Mouse (Mus musculus): Measurements from ENCODE around the gene Ntrk3. TPM values are rescaled to one million over a fixed set of nuclear protein-coding genes. Genes with fewer than 3 reads are reported as not detected.

The Ntrk3 gene
- total RNA-seq, 1 experiment from 2014 or later: 0.76 TPM

DNA sequence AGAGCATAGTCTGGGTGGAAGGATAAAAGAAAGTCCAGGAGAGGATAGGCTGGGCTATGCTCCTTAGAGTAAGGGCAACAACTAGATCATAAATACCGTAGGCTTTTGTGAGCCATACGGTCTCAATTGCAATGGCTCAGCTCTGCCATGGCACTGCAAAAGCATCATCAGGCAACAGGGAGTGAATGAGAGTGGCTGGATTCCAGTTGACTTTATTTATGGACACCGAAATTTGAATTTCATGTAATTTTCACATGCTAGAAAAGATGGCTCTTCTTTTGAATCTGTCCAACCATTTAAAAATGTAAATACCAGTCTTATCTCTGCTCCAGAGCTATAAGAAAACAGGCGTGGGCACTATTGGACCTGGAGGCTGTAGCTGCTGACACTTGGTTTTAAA, 419.2 kb downstream of the Ntrk3 start:
- ATAC-seq (replicated peaks; ENCODE audit: insufficient number of reproducible peaks, low FRiP score, low TSS enrichment, poor library complexity, severe bottlenecking): no peak

DNA sequence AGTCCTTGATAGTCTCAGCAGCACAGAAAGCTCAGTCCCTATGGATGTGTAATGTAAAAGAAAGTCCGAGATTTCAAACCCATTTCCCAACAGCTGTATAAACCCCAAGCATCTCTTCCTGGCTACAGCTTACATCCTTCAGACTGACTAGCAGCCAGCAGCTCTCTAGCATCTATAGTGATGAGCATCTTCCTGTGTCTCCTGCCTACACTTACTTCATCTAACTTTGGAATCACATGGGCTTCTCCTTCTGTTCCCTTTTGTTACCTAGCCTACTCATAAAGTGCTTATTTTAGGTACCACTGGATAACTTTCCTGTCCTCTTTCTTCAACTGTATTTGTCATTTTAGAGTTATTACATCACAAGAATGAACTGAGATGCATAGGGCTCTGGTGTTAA, 432.0 kb downstream of the Ntrk3 start:
- no peak for ATAC-seq (replicated peaks; ENCODE audit: insufficient number of reproducible peaks, low FRiP score, low TSS enrichment, poor library complexity, severe bottlenecking)

DNA sequence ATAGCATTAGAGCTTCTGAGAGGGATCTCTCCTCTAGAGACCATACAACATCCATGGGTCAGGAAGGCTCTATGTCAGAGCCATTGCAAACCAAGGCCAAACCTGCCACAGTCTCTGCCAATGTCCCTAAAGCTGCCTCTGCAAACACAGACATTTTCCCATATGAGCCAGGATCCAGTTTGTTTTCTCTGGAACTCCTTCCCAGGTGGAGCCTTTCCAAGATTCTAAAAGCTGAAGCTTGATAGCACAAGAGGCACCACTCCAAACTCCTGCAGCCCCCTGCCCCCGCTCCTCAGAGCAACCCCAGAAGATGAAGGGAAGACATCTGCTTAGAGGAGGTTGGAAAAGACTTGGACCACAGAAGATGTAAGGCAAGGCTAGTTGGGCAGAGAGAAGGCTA, 432.8 kb downstream of the Ntrk3 start:
- no peak for ATAC-seq (replicated peaks; ENCODE audit: insufficient number of reproducible peaks, low FRiP score, low TSS enrichment, poor library complexity, severe bottlenecking)

DNA sequence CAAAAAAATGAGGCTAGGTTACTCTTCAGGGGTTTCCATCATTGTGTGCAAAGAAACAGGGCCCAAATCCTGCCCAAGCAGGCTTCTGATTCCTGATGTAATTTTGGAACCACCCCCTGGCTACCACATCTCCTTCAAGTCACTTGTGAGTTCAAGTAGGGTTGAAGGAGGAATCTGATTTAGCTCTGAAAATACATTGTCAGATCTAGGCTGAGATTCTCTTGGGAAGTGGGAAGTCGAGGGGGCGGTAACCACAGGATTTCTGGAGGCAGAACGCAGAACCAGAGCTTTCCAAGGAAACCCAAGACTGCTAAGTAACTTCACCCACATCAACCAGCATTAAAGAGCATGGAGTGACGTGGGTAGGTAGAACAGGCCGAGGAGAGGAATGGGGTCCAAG, 440.5 kb downstream of the Ntrk3 start:
- ATAC-seq (replicated peaks; ENCODE audit: insufficient number of reproducible peaks, low FRiP score, low TSS enrichment, poor library complexity, severe bottlenecking): no peak

DNA sequence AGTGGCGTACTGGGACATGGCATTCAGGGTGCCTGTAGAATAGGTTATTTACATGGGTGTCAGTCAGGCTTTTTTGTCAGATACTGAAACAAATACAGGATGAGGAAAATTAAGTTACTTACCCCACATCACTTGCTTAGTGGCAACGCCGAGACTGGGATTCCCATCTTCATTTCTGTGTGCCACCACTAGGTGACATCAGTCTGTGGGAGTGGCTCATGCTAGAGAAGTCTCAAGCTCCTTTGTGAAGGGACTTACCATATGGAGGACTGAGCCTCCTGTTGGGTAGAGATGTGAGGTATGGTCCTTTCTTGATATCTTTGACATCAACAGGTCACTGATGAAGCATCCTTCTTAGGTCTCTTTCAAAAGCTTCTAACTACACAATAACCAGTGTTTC, 443.5 kb downstream of the Ntrk3 start:
- ATAC-seq (replicated peaks; ENCODE audit: insufficient number of reproducible peaks, low FRiP score, low TSS enrichment, poor library complexity, severe bottlenecking): no peak

DNA sequence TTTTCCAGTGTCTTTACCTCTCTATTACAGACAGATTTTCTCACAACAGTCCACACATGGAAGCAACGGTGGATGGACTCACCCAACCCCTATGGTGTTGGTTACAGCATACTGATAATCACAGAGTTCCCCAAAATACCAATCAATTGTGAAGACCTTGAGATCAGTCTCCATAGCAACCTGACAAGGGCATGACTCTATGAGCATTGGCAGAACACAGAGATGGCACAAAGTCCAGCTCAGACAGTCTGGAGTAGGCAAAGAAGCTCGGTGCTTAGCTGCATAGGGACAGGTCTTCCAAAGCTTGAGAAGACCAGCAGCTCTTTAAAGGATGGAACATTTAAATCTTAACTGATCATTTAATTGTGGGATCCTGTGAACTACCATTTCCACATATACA, 447.6 kb downstream of the Ntrk3 start:
- no peak for ATAC-seq (replicated peaks; ENCODE audit: insufficient number of reproducible peaks, low FRiP score, low TSS enrichment, poor library complexity, severe bottlenecking)

DNA sequence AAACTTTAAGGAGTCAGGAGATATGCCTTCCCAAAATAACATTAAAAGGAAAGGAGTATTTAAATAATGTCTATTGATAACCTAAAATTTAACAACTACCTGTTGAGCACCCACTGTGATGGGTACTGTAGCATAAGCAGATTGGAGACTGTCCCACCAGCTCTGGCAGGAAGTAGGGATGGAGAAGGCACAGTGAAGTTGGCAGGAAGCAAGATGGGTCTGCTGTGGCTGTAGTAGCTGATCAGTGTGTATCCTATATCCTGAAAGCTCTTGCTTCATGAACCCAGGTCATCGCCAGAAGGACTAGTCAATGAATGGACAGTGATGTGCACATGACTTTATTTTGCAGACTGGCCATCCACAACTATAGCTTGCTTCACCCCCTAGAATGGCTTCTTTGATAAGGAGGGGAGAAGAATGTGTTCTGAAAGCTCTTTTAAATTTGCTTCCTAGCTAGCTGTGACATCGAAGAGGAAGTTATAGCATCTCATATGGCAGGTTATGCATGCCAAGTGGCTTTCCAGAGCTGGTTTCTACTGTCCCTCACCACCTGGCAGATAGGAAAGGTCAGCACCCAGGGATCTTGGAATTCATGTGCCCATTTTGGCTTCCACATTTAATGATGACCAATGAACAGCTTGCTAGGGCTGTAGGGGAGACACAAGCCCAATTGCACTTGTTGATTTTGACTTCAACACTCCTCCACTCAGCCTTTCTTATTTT, 451.1 kb downstream of the Ntrk3 start:
- no peak for ATAC-seq (replicated peaks; ENCODE audit: insufficient number of reproducible peaks, low FRiP score, low TSS enrichment, poor library complexity, severe bottlenecking)

DNA sequence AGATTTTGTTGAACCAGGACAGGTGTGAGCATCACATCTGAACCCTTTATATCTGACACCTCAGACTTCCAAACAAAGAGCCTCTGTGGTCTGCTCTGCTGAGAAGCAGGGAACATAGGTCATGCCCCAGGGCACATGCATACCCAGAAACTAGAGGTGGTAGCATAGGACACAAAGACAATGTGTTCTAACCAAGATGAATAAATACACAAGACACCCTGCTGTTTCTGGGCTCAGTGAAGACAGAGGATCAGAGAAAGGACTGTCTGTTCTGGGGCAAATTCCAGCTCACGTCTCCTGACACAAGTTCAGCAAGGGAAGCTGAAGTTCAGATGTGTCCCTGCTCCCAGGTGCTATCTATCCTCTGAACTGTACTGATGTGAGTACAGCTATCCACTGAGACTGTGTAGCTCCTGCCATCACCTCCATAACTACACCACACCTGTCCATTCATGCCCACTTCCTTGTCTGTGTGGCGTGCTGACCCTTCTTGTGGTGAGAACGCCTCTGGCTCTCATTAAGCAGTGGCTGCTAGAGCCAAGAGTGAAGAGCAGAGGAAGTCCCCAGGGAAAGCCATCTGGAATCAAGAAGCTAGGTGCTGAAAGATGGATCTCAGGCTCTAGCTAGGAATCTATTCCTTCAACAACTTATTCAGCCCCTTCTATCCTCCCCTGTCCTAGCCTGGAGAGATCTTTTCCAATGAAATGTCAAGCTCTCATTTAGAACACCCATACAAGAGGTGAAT, 468.1 kb downstream of the Ntrk3 start:
- no peak for ATAC-seq (replicated peaks; ENCODE audit: insufficient number of reproducible peaks, low FRiP score, low TSS enrichment, poor library complexity, severe bottlenecking)

DNA sequence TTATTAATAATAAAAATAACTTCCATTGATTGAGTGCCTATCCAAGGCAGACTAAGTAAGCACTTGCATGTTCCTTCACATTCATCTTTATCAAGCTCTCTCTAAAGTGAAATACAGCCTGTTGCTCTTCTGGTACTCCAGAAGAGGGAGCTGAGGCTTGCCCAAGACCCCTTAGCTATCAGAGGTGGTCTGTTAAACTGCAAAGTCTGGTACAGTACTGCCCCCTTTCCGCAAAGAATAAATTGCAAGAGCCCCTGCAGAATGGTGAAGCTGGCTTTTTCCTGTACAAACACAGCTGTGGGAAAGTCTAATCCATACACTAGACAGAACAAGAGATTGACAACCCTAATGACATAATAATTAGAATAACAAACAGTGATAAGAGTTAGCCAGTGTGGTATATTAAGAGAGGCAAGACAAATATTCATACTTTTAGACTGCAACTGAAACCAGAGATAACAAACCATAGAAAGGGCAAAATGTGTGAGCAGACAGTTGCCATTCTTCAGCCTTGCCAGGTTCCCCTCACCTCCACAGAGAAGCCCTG, 470.3 kb downstream of the Ntrk3 start:
- ATAC-seq (replicated peaks; ENCODE audit: insufficient number of reproducible peaks, low FRiP score, low TSS enrichment, poor library complexity, severe bottlenecking): no peak

DNA sequence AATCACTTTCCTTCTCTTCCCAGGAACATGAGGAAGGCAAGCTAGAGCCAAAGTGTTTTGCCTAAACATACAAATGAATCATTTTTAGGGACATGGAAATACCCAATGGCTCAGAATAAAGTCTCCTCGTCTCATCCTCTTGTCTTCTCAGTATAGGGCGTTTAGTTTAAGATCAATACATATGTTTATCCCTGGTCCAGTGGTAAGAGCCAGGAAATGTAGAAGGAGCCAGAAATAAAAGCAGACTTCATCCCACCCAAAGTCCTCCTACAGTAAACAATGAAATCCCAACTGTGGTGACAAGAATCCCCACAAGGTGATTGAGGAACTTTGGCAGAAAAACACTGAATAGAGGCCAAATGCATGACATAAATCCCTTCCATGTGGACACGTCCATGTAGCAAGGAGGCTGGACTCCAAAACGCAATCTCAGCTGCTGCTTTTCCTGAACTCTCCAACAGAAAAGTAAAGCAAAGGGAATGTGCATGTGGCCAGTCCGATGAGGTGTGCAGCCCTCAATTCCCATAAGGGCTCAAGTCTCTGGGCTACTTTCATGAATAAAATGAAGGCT, 473.3 kb downstream of the Ntrk3 start:
- no peak for ATAC-seq (replicated peaks; ENCODE audit: insufficient number of reproducible peaks, low FRiP score, low TSS enrichment, poor library complexity, severe bottlenecking)

DNA sequence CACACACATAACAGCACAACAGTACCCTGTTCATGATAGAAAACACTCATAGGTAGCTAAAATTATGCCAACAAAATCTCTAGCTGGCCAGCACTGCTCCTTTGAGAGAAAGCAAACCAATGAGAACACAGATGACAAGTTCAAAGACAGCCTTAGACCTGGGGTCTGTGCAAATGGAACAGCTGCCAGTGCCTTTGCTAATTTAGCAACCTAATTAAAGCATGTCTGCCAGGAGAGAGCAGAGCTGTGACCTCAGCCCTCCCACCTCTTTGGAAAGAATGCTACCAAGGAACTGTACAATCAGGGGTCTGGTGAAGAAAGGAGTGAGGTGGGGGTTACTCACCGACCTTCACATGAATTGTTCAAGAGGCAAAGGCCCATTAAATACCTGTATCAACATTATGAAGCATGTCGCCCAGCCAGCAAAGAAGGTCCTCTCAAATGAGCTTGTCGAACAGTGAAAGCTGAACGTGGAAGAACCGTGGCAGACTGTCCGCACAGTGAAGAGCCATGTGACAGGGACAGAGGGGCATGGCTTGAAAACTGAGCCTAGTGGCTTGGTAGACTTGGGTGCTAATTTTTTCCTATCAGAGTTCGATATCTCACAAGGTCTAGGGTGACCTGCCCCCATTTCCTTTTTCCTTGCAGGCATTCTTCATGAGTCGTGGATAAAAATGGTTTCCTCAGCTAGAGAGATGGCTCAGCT, 476.2 kb downstream of the Ntrk3 start:
- no peak for ATAC-seq (replicated peaks; ENCODE audit: insufficient number of reproducible peaks, low FRiP score, low TSS enrichment, poor library complexity, severe bottlenecking)

DNA sequence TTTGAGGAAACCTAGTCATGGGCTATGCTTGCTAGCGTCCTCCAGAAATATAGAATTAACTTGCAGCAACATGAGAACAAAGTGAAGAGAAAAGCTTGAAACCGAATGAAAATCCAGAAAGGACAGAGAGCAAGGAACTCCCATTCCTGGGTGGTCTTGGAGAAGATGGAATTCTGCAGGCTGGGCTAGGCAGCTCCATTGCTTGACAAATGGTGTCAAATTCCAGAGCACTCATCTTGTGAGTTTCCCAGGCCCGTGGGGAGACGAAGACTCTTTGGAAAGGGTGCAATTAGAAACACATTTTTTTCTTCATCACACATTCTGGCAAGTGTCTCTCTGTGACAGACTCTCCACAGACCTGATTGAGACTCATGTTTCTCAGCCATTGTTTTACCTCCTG, 479.7 kb downstream of the Ntrk3 start:
- no peak for ATAC-seq (replicated peaks; ENCODE audit: insufficient number of reproducible peaks, low FRiP score, low TSS enrichment, poor library complexity, severe bottlenecking)

DNA sequence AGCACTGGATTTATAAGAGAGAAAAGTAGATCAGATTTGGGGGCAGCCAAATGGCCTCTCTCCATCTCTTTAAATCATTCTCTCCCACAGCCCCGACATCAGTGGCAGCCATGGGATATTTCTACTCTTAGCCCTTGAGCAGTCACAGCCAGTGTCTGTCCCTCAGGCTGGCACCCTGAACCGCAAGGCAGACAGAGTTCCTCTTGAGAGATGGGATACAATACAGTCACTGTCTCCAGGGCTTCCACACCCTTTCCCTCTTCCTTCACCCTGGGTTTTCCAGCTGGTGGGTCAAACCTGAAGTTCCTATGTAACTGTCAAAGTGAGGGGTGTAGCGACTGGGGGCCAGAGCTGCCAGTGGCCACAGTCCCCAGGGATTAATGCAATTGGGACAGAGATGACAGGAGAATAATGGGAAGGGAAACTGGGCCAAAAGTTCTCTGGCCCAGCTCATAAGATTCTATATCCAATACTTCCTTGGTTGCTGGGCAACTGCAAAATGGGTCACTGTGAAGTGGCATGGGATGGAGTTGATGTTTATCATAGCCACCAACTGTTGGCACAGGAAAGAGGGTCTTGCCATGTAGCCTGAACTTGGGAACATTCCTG, 483.9 kb downstream of the Ntrk3 start:
- ATAC-seq (replicated peaks; ENCODE audit: insufficient number of reproducible peaks, low FRiP score, low TSS enrichment, poor library complexity, severe bottlenecking): no peak

DNA sequence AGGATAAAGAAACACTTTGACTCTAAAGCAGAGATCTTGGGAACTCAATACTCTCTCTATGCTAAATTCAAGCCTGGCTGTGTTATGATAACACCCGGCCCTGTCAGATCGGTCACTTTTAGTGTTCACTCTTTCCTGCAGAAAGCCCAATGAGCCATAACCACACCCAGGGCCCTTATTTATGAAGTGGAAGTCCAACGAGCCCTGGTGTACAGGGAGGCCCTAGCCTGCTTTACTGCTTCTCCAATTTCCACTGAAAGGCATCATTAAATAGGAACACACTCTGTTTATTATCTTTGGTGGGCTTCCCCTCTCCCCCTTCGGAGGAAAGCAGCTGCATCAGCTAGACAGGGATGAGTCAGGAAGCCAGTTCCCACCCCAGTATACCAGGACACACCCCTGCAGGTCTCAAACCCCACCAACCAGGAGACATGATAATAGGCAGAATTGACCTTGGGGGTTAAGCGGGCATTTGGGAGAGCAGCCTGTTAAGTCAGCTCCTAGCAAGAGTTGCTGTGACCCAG, 489.6 kb downstream of the Ntrk3 start:
- ATAC-seq (replicated peaks; ENCODE audit: insufficient number of reproducible peaks, low FRiP score, low TSS enrichment, poor library complexity, severe bottlenecking): no peak

DNA sequence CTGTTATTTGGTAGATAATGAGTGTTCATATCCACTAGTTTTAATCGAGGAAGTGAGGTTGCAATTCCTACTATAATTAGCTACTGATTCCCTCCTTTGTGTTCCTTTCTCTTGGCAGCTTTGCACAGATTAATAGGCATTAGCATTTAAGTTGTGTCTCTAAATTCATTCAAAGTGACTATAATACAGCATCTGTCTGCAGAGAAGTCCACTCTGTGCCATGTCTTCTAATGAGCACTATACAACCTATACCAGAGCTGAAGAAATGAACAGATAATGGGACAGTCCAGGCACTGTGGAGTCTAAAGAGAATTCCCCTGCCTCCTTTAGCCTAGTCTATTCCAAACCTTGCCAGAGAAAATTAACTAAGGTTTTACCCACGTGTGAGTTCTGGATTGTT, 498.8 kb downstream of the Ntrk3 start:
- no peak for ATAC-seq (replicated peaks; ENCODE audit: insufficient number of reproducible peaks, low FRiP score, low TSS enrichment, poor library complexity, severe bottlenecking)

DNA sequence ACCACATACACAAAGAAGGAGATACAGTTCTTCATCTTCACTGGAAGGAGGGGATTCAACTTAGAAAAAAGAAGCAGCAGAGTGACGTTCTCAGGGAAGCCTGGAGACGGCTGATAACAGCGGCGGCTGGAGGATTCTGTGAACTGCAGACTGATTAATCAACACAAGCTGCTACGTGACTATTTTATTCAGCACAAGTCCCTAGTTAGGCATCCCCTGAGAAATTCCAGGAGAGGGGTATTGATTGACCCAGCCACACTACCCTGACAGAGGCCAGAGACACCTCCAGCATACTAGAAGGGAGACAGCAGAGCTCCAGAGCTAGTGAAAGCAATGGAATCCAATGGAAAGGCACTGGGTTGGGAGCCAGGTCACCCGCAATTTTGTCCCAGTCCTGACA, 516.1 kb downstream of the Ntrk3 start:
- ATAC-seq (replicated peaks; ENCODE audit: insufficient number of reproducible peaks, low FRiP score, low TSS enrichment, poor library complexity, severe bottlenecking): no peak

DNA sequence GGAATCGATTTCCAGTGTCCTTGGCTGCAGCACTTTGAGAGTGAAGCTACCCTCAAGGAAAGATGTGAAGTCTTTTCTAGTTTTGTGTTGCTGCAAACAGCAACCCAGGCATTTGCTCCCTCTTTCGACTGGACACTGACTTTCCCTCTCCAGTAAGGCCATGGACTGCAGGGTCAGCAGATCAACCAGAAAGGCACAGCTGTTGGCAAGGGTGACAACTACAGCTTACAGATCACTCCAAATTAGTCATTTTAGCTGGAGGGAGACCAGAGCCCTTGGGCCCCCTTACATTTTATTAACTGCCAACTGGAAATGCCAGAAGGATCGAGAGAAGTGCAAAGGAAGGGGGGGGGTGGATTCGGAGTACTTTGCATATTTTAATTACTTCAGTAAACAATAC, 516.9 kb downstream of the Ntrk3 start:
- no peak for ATAC-seq (replicated peaks; ENCODE audit: insufficient number of reproducible peaks, low FRiP score, low TSS enrichment, poor library complexity, severe bottlenecking)

DNA sequence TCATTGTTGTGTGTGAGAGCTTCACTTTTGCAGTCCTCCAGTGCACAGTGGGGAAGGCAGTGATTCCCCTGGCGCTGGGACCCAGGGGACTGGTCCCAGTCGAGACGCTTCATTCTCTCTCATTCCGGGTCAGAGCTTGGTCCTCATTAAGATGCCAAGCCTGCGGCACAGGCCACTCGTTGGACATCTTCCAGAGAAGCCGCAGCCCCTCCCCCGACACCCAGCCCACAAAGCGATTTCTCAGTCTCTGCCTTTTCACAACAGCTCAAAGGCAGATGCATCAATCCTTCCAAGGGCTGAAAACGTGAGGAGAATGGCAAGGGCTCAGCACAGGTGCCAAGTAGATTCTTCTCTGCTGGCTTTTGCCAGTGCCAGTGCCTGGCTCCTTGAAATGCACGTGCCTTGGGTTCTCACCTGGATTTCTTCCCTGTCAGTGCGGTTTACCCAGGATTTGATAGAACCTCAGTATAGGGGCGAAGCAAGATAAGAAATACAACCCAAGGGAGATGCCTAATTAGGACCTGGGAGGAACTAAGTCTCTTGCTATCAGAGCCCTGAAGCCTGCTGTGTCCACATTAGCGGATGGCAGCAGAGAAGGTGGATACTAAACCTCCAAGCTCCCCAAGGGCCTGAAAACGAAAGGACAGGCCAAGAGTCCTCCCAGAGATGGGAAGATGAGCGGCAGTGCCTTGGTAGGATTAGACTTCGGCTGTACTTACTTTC, 546.7 kb downstream of the Ntrk3 start:
- ATAC-seq (replicated peaks; ENCODE audit: insufficient number of reproducible peaks, low FRiP score, low TSS enrichment, poor library complexity, severe bottlenecking): no peak

All from monocyte, adult 5-6 weeks (primary cell).